Mouse (Mus musculus) embryonic fibroblast, embryonic 13.5 days (primary cell): ENCODE results near the gene Faxc. TPM values are rescaled to one million over a fixed set of nuclear protein-coding genes. Genes with fewer than 3 reads are reported as not detected.
A peak's percentile ranks its signal among the peaks of the same experiment; 100 is the strongest.

Experiments
- H3K27ac ChIP-seq: 2 replicates; pipeline ENCODE4 v1.5.1; 2012; ENCODE audit warnings: low read length, control low read depth, inconsistent platforms; ENCODE audit not compliant: insufficient read depth
- H3K4me1 ChIP-seq: 2 replicates; pipeline ENCODE4 v1.6.1; 2011; ENCODE audit warnings: low read length; ENCODE audit not compliant: control insufficient read depth, insufficient read depth
- H3K4me3 ChIP-seq: 2 replicates; pipeline ENCODE4 v1.5.1; 2011; ENCODE audit warnings: mild to moderate bottlenecking, control low read depth, low read length; ENCODE audit not compliant: insufficient read depth
- CTCF ChIP-seq: IDR thresholded peaks from 2 replicates; pipeline ENCODE4 v1.5.1; 2011; ENCODE audit warnings: mild to moderate bottlenecking, control low read depth, low read length, moderate library complexity, borderline replicate concordance; ENCODE audit not compliant: insufficient read depth
- POLR2A ChIP-seq: IDR thresholded peaks from 2 replicates; pipeline ENCODE4 v1.6.1; 2011; ENCODE audit warnings: low read depth, mild to moderate bottlenecking, control low read depth, low read length, moderate library complexity
- polyA plus RNA-seq: library from polyadenylated mRNA; stranded (reverse); fragments of >200 nt; gene quantifications from 2 replicates; pipeline ENCODE4 v1.2.4, GENCODE M21; 2011; ENCODE audit warnings: low read depth; ENCODE audit not compliant: missing spikeins, insufficient read length

Gene Faxc
- polyA plus RNA-seq, 1 experiment: 18.2 TPM

- TF ChIP-seq POLR2A (no peak), CTCF (no peak)
- H3K4me1 ChIP-seq: no peaks in the 10 kb centered on the region
Observed at GRCm38 (mm10) chr4:21952255-21952654, 21.1 kb downstream of the Faxc start.

GRCm38 (mm10) chr4:21957570-21958321 lies 26.6 kb downstream of the Faxc start:
- no peaks in the 10 kb centered on the region for H3K4me1 ChIP-seq
- TF ChIP-seq CTCF (peak; percentile 52; the same call in 1 of the 2 replicates), POLR2A (no peak)
- H3K4me3 ChIP-seq: no peak overlapping the region
- no peak overlapping the region for H3K27ac ChIP-seq

More at GRCm38 (mm10) chr4:21952255-21952654, 21.1 kb downstream of the Faxc start:
- Histone ChIP-seq H3K4me3 (no peak overlapping the region), H3K27ac (no peak overlapping the region)

DNA sequence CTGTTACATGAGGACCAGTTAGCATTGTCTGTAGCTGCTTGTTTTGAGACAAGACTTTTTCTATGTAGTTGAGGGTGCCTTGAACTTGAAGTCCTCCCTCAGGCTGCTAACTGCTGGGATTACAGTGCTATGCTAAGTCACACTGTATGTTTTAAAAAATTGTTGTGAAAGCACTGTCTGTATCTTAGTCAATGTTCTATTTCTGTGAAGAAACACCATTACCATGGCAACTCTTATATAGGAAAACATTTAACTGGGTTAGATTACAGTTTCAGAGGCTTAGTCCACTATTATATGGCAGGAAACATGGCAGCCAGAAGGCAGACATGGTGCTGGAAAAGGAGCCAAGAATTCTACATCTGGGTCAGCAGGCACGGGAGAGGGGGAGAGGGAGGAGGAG lies 40.8 kb downstream of the Faxc start:
- TF ChIP-seq CTCF: no peak
- TF ChIP-seq POLR2A: no peak

GRCm38 (mm10) chr4:21974126-21974525 lies 43.0 kb downstream of the Faxc start:
- no peak overlapping the region for H3K4me3 ChIP-seq
- TF ChIP-seq CTCF: no peak
- no peak for TF ChIP-seq POLR2A
- no peak overlapping the region for H3K27ac ChIP-seq
- peaks cover 4% of the 10 kb centered on the region; the same call in 1 of the 2 replicates for H3K4me1 ChIP-seq

More for the DNA sequence above, 40.8 kb downstream of the Faxc start:
- Histone ChIP-seq H3K4me3 (no peak overlapping the region), H3K4me1 (peaks cover 4% of the 10 kb centered on the region; the same call in 1 of the 2 replicates), H3K27ac (no peak overlapping the region)

DNA sequence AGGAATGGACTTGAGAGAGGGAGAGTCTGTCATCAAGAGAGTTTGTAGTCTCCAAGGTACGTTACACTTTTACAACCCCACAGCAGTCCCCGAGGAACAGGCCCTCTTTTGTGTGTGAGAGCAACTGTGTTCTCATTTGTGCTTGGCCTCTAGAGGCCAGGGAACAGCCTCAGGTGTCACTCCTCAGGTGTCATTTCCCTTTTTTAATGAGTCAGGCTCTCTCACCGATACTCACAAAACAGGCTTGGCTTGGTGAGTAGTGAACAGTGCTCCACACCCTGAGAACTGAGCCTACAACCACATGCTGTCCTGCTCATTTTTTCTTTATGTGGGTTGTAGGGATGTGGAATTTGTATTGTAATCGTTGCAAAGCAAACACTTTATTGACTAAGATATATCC lies 49.3 kb downstream of the Faxc start:
- H3K27ac ChIP-seq: no peak overlapping the region
- TF ChIP-seq CTCF: no peak
- TF ChIP-seq POLR2A: no peak

DNA sequence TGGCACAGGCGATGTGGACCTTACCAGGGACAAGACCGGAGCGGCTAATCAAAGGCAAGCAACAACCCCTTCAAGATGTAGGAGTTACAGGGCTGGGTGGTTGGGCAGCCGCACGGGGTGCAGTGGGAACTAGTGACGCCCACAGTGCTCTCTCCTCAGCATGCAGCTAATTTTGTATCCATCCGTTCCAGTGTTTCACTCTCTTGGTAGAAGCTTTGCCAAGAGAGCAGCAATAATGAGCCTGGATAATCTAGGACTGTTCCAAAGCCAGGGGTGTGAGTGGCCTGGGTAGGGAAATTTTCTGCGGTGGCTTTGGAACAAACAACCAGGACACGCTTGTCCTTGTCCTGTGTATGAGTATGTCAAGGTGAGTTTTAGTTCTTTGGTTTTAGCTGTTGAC lies 51.3 kb downstream of the Faxc start:
- Histone ChIP-seq H3K4me3 (no peak overlapping the region), H3K4me1 (no peaks in the 10 kb centered on the region; the same call in 1 of the 2 replicates), H3K27ac (no peak overlapping the region)
- no peak for TF ChIP-seq POLR2A
- no peak for TF ChIP-seq CTCF

More for the DNA sequence above, 49.3 kb downstream of the Faxc start:
- no peaks in the 10 kb centered on the region for H3K4me1 ChIP-seq
- no peak overlapping the region for H3K4me3 ChIP-seq

GRCm38 (mm10) chr4:21986857-21987256 lies 55.7 kb downstream of the Faxc start:
- TF ChIP-seq CTCF (no peak), POLR2A (no peak)
- Histone ChIP-seq H3K27ac (no peak overlapping the region), H3K4me1 (no peaks in the 10 kb centered on the region; the same call in 1 of the 2 replicates), H3K4me3 (no peak overlapping the region)

- no peaks in the 10 kb centered on the region; the same call in 1 of the 2 replicates for H3K4me1 ChIP-seq
- no peak overlapping the region for H3K27ac ChIP-seq
- no peak overlapping the region for H3K4me3 ChIP-seq
- TF ChIP-seq POLR2A (no peak), CTCF (no peak)
Observed at GRCm38 (mm10) chr4:21987460-21987859, 56.3 kb downstream of the Faxc start.

DNA sequence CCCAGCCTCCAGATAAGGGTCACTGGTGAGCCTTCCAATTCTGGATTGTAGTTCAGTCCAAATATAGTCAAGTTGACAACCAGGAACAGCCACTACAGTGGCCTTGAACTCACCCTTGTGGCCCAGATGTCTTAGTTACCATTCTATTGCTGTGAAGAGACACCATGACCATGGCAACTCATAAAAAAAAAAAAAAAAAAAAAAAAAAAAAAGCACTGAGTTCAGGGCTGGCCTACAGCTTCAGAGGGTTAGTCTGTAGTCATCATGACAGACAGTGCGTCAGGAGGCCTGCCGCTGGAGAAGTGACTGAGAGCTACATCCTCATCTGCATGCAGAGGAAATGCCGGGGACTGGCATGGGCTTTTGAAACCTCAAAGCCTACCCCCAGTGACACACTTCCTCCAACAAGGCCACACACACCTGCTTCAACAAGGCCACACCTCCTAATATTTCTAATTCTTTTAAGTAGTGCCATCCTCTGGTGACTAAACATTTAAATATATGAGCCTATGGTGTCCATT lies 58.5 kb downstream of the Faxc start:
- no peak overlapping the region for H3K4me3 ChIP-seq
- no peak overlapping the region for H3K27ac ChIP-seq
- no peak for TF ChIP-seq CTCF
- no peak for TF ChIP-seq POLR2A
- H3K4me1 ChIP-seq: no peaks in the 10 kb centered on the region; the same call in 1 of the 2 replicates
